Mouse (Mus musculus) thymus, adult 2 months (tissue): ENCODE data around the gene Defb20.

Source experiments
- CTCF ChIP-seq: fragments of 200-500 bp; IDR thresholded peaks from 2 replicates; pipeline ENCODE4 v1.5.1; 2012; ENCODE audit warnings: mild to moderate bottlenecking, control low read depth, low read length, moderate library complexity, borderline replicate concordance; ENCODE audit not compliant: control insufficient read depth, poor library complexity, insufficient read depth; ENCODE audit errors: extremely low read depth
- POLR2A ChIP-seq: fragments of 200-500 bp; IDR thresholded peaks from 2 replicates; pipeline ENCODE4 v1.6.1; 2012; ENCODE audit warnings: mild to moderate bottlenecking, low read length, control low read depth, moderate library complexity; ENCODE audit not compliant: control insufficient read depth, poor library complexity, insufficient read depth; ENCODE audit errors: extremely low read depth

- no peak for TF ChIP-seq CTCF
- TF ChIP-seq POLR2A, result no peak
These were observed 30.2 kb upstream of the Defb20 start for GRCm38 (mm10) chr2:152446642-152447041.
